Mouse (Mus musculus) ES-E14 (cell line): ENCODE results near the gene Cetn4.

ENCODE experiments used
- HCFC1 ChIP-seq: IDR thresholded peaks from 2 replicates; pipeline ENCODE4 v1.6.1; 2012; ENCODE audit warnings: low read length, inconsistent platforms, borderline replicate concordance; ENCODE audit not compliant: insufficient read depth
- MAFK ChIP-seq: IDR thresholded peaks from 2 replicates; pipeline ENCODE4 v1.6.1; 2014; ENCODE audit warnings: mild to moderate bottlenecking, low read depth, low read length, inconsistent platforms; ENCODE audit not compliant: insufficient read depth
- ZC3H11A ChIP-seq: IDR thresholded peaks from 2 replicates; pipeline ENCODE4 v1.6.1; 2012; ENCODE audit warnings: low read depth, mild to moderate bottlenecking, inconsistent platforms, low read length, borderline replicate concordance
- ZNF384 ChIP-seq: IDR thresholded peaks from 2 replicates; pipeline ENCODE4 v1.6.1; 2012; ENCODE audit warnings: low read depth, low read length, inconsistent platforms

DNA sequence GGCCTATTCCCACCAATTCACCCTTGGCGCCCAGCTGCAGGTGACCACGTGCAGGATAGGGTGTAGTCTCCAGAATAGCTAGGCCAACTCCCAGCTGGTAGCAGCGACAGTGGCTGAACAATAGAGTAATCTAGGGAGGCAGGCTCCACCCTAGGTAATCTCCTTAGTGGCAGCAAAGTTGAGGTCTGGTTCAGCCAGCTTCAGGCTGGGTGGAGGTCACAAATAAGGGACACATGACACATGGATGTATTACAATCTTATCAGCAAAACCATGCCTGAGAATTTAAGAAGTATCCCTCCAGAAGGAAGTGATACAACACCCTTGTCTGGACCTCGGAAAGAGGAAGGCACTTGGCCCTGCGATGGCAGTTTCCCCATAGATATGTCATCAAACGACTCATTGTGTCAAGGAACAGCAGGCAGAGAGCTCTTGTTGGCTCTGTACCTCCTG, 19.5 kb upstream of the Cetn4 start:
- TF ChIP-seq HCFC1 (no peak), ZNF384 (no peak), ZC3H11A (no peak), MAFK (no peak)
